Mouse (Mus musculus) right cerebral cortex, postnatal 10 days (tissue): ENCODE data around the gene Agrp.
"Not testable (repeated sequence)": the region's sequence is repeated elsewhere in the genome, so short reads cannot be mapped to it uniquely, and the experiment has no call there.

Experiments
- DNase-seq, 2 experiments: peaks; one replicate each; pipeline ENCODE4 v3.0.0; 2021; ENCODE audit warnings: low spot score in 2 of 2

The Agrp gene

GRCm38 (mm10) chr8:105598777-105599176 lies 38.4 kb downstream of the Agrp start:
- DNase-seq = no peak

GRCm38 (mm10) chr8:105596362-105597034 lies 40.7 kb downstream of the Agrp start:
- DNase-seq = no peak

- no peak for DNase-seq
These were observed 42.5 kb downstream of the Agrp start for GRCm38 (mm10) chr8:105594451-105595242.

- peak in 1 of 2 experiments; percentile 39 for DNase-seq
These were observed 43.3 kb downstream of the Agrp start for GRCm38 (mm10) chr8:105593859-105594258.

- no peak for DNase-seq
These were observed 44.8 kb downstream of the Agrp start for GRCm38 (mm10) chr8:105592431-105592830.

GRCm38 (mm10) chr8:105579719-105580118 lies 57.5 kb downstream of the Agrp start:
- DNase-seq = no peak

GRCm38 (mm10) chr8:105575538-105575937 lies 61.7 kb downstream of the Agrp start:
- no peak for DNase-seq

- DNase-seq = no peak
These were observed 62.5 kb downstream of the Agrp start for GRCm38 (mm10) chr8:105574741-105575140.

GRCm38 (mm10) chr8:105573427-105573826 lies 63.8 kb downstream of the Agrp start:
- peak in 1 of 2 experiments; percentile 32 for DNase-seq

- no peak for DNase-seq
These were observed 65.4 kb downstream of the Agrp start for GRCm38 (mm10) chr8:105571810-105572209.

GRCm38 (mm10) chr8:105566703-105567595 lies 70.2 kb downstream of the Agrp start:
- DNase-seq = peak; percentile 36 to 53

GRCm38 (mm10) chr8:105565952-105566702 lies 71.1 kb downstream of the Agrp start, which contains the start of gene Atp6v0d1:
Gene Atp6v0d1, minus strand, starts transcription at chr8:105566047.
- peak; percentile 100 for DNase-seq

- DNase-seq = no peak
These were observed 71.8 kb downstream of the Agrp start for GRCm38 (mm10) chr8:105565401-105565881.

GRCm38 (mm10) chr8:105564573-105565229 lies 72.5 kb downstream of the Agrp start:
- DNase-seq = not testable (repeated sequence)

GRCm38 (mm10) chr8:105563871-105564270 lies 73.3 kb downstream of the Agrp start:
- no peak for DNase-seq

- no peak for DNase-seq
These were observed 74.3 kb downstream of the Agrp start for GRCm38 (mm10) chr8:105562863-105563262.

GRCm38 (mm10) chr8:105555230-105555629 lies 82.0 kb downstream of the Agrp start:
- DNase-seq = no peak

- DNase-seq = peak in 1 of 2 experiments; percentile 60
These were observed 83.1 kb downstream of the Agrp start for GRCm38 (mm10) chr8:105554087-105554486.

- no peak for DNase-seq
These were observed 84.4 kb downstream of the Agrp start for GRCm38 (mm10) chr8:105552824-105553223.

- no peak for DNase-seq
These were observed 85.2 kb downstream of the Agrp start for GRCm38 (mm10) chr8:105552032-105552431.
